Mouse (Mus musculus) frontal cortex, adult 2 months (tissue): ENCODE measurements at regions not wholly inside any gene's neighbourhood (a gene's known extent, or its start where the extent isn't known, plus 50 kb on each side); places are given as distances from the start of the nearest gene placed in this dataset.
A peak's percentile ranks its signal among the peaks of the same experiment; 100 is the strongest.
"Not testable (repeated sequence)": the region's sequence is repeated elsewhere in the genome, so short reads cannot be mapped to it uniquely, and the experiment has no call there.

Experiments
- DNase-seq, 2 experiments: peaks; one replicate each; pipeline ENCODE4 v3.0.0; 2022; ENCODE audit warnings: low spot score in 1 of 2; ENCODE audit errors: extremely low spot score in 1 of 2

DNA sequence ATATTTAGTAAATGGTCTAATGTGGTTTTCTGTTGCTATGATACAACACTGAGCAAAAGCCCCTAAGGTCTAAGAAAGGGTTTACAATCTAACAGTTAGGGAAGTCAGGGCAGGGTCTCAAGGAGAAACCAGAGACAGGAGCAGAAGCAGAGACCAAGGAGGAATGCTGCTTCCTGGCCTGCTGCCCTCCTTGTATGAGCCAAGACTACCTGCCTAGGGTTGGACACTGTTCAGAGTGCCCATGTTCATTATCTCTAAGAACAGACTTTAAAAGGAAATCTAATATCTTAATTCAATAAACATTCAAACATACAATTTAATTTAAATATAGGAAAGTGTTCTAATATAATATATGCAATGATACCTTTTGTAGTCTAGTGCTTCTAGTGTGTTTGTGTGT, 63.0 kb upstream of the Tmem106b start:
- no peak for DNase-seq

DNA sequence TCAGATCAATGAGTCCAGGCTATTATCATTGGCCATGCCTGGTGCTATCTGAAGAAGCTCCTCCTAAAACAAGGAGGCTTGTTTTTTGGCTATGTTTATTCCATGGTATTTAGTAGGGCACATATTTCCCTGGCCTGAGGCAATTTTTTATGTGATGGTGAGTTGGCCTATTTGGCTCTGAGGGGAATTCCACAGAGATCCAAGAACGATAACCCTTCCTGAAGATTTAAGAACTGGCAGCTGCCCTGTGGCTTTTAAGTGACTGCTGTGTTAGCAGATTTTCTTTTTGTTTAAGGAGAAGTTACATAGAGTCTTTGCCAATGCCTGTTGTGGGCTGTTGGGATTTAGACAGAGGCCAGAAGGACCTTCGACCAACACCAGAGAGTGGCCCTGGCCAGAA, 74.9 kb upstream of the Tmem106b start:
- no peak for DNase-seq

DNA sequence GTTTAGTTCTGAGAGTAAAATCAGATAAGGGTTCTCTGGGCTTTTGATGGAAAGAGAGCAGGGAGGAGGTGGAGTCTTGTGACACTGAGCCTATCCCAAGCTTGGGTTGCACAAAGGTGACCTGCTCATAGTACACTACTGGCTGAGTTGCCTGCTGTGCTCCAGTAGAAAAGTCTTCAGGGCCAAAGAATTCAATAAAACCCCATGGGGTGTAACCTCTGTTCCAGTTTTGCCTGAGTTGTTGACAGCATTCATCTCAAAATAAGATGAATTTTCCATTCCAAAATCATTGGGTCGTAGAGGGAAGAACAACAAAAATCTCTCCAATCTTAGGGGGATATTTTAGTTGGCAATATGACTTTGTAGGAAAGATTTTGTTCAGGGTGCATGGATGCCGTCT, 75.8 kb upstream of the Tmem106b start:
- no peak for DNase-seq

DNA sequence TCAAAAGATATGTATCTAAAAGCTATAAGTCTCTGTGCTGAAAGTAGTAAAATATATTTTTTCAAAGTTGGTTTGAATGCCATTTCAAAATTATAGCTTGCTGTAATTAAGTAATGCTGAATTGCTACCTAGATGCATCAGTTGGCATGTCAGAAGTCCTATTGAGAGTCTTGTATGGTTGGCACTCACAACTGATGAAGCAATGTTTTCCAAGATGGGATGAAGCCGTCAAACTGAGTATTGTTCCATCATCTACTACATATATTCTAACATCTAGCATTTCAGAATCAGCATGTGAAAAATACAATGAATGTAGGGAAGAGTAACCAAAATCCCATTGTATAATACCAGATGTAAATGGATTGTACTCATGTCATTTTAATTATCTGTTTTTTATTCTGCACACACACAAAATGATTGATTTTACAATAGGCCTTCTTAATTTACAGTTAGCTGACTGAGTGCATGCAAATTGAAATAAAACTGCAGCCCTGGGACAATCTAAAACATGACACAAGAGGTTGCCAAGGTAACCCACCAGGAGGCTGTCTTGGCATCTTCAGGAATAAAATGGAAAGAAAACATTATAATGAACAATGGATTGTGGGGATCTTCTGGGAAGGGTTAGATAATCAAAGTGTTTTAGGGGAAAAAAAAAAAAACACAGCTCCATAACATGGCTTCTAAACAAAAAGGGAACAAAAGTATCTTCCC, 92.2 kb upstream of the Tmem106b start:
- DNase-seq: no peak

DNA sequence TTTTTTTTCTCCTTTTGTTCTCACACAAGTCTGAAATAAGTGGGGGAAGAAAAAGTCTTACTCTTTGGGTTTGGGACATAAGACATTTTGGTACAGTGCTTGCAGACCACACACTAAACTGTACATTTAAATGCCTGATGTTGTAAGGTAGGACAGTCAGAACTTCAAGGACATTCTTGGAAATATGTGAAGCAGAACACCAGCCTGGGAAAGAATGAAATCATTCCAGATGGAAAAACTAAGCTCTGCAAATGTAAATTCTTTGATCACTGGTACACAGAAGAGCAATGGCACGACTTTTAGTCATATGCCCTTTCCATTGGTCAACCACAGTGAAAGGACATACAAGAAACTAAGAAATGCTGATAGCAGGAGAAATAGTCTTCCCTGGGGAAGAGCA, 98.0 kb upstream of the Tmem106b start:
- no peak for DNase-seq

DNA sequence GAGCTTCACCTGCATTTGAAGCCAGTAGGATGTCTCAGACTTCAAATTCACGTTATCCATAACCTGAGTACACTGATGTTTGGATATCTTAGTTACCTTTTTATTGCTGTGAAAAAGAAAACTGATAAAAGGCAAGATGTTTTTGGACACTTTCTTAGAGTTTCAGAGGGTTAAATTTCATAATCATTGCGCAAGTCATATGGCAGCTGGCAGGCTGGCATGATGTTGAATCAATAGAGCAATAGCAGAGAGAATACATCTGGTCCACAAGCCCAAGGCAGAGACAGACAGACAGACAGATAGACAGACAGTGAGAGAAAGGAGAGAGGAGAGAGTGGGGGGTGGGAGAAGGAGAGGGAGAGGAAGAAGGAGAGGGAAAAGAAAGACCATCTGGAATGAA, 102.3 kb upstream of the Tmem106b start:
- no peak for DNase-seq

DNA sequence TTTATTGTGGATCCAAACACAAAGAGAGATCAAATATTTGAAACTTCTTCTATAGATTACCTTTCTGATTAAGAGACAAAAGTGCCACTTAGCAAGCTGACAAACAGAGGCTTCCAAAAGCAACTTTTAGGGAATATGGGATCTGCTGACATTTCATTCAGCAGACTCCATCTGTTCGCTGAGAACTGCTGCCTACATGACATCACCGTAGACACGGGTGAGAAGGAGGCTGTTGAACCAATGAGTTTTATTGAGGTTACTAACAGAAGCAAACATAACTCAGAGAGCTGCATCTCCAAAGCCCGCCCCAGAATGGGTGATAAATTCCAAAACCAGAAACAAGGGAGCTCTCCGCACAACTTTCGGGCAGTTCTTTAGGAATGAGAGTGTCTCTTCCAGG, 111.8 kb upstream of the Tmem106b start:
- DNase-seq: peak in 1 of 2 experiments; percentile 40

DNA sequence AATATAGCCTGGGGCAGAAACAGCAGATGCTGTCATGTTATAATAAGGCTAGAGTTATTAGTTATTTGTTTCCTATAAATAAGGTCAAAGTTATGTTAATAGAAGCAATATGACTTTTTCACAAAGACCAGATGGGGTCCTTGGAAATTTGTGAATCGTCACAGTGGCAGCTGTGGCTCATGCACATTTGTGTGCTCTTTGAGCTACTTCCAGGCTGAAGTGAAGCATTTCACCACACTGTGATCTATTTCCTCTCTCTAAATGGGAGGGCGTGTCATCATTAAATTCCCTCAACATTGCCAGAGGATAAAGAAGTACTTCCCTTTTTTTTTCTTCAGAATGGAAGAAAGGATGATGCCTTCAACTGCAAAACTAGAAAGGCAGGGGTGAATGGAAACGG, 157.9 kb upstream of the Tmem106b start:
- no peak for DNase-seq

DNA sequence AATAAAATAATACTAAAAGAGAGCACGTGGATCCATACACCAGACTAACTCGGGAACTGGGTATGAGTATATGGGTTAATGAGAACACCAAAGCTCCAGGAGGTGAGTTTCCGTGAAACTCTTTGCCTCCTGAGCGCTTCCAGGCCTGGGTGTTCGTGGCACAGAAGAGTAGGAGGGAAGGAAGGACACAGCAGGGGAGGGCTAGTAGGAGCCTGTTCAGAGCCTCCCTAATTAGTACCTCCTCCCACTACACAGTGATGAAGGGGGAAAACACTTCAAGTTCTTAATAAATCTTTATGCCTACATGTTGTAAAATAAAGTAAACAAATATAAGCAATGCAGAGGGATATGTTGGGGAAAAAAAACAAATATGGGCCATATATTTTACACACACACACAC, 143.7 kb upstream of the Thsd7a start:
- DNase-seq: no peak

DNA sequence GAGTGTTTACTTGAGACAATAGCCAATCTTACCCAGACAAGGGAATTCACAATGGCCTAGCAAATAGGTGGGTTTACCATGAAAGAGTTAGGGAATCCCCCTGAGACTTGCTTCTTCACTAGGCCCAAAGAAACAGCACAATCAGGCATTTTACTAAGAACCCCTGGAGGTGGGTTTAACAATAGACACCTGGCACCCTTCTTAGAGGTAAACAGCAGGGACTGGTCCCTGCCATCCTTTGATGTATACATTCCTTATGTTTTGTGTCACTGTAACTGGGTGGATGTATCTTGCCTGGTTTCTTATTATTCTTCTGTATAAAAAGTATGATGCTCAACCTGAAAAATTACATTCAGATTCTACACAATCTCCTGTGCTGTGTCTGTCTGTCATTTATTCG, 127.7 kb upstream of the Thsd7a start:
- DNase-seq: not testable (repeated sequence)

DNA sequence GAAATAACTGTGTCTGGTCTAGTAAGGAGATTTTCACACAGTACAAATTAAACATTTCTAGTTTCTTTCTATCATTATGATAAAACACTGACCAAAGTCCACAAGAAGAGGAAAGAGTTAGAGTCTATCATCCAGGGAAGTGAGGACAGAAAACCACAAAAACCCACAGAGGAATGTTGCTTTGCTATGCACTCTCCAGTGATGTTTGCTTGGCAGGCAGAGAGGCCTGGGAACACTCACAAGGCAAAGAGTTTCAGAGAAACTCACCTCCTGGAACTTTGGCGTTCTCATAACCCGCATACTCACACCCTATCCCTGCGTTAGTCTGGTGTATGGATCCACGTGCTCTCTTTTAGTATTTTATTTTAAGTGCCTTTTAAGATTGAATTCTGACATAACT, 127.2 kb upstream of the Thsd7a start:
- DNase-seq: no peak

DNA sequence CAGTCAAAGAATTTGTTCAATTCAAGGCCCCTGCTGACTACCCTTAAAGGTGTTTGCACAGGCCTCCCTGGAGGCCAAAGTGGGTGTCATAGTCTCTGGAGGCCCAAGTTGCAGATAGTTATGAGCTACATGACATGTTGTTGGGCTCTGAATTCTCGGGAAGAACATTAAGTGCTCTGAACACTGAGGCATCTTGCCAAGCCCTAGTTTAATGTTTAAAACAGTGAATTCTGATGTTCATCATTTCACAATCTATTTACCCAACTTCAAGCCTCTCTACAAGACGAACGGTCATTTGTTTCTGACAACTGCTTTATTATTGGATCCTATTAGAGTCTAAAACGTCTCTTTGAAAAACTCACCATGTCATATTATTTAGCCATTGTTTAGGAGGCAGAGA, 119.0 kb upstream of the Thsd7a start:
- DNase-seq: no peak

DNA sequence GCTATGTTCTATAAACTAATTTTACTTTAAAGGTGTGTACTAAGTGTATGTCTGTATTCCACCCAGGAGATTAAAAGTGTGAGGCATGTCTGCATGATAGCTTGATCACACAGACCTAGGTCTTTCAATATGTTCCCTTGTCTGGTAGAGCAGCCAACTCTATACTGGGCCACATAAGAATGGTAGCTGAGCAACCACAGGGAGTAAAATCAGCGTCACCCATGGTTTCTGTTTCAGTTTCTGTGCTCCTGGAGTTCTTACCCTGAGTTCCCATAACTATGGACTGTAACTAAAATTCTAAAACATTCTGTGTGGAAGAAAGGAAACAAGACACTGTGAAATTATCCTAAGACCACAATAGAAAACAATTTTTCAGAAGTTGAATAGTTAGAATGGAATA, 102.8 kb upstream of the Thsd7a start:
- DNase-seq: no peak

DNA sequence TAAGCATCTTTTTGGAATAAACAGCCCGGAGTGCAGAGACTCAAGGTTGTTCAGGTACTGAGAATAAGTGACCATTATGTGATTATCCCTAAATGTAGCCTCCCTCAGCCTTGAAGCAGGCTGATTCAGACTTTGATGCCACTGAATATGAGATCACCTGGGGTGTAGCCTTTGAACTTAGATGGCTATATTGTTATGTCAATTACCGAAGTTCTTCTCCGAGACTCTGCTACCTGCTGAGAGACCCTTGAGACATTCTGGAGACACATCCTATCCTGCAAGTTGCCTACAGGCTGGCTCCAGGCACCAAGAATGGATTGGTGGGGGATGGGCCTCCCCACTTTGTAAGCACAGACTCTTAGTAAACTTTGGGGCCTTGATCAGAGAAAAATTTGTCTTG, 85.9 kb upstream of the Thsd7a start:
- DNase-seq: not testable (repeated sequence)

DNA sequence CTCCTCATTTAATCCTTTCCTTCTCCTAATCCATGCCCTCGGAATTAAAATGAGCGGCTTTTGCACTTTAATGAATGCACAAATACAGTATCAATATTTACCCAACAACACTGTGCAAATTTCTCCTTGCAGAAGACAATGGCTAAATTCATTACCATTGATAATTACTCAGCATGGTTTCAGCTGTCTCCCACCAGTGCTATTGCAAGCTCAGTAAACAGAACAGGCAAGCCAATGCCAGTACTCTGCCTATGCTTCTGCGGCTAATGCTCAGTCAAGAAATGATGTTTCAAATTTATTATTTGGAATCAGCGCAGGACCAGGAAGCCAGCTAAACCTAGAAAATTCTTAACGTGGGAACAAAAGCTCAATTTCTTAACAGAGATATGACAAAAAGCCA, 84.1 kb upstream of the Thsd7a start:
- DNase-seq: peak in 1 of 2 experiments; percentile 2

DNA sequence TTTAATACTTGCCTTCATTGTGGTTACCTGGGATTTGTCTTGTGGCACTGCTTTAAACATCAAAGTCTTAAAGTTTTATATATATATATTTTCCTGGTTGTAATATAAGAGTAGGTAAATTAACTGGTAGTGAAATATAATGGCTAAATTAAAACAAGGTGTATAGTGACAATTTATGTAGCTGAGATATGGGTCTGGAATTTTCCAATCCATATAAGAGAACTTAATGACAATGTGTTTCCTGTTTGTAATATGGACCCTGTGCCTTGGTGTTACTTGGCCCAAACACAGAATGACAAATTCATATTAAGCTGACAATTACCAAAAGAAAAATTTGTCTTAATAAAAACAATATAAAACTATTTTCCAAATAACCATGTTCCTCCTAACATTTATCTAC, 82.7 kb upstream of the Thsd7a start:
- no peak for DNase-seq

DNA sequence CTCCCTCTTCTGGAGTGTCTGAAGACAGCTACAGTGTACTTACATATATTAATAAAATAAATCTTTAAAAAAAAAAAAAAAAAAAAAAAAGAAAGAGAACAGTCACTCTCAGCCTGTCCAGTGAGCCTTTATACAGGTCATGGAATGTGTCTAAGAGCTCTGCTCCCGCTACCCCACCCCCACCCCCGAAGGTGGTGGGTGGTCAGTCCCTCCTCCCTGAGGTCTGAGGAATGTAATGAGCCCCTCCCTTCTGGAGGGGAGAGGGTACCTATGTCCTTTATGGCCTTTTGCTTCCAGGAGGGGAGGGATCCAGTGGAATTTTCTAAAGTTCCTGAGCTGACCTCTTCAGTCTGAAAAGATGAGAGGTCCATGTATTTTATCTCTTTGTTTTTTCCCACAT, 82.3 kb upstream of the Thsd7a start:
- DNase-seq: no peak

DNA sequence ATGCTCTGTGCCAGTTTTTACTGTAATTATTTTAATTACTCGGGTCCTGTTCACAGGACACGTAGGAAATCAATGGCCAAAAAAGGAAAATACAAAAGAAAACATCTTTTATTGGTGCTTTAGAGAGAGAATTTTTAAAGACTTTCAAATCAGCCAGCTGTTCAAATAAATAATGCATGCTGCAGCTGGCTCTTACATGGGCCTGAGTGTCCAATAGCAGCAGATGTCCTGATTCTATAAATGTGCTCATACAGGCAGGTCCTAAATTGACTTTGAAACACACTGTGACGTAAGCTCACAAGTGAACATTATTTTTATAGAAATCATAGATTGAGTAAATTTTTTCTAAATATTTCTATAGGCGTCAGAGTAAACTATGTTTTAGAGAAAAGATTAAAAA, 78.5 kb upstream of the Thsd7a start:
- no peak for DNase-seq

DNA sequence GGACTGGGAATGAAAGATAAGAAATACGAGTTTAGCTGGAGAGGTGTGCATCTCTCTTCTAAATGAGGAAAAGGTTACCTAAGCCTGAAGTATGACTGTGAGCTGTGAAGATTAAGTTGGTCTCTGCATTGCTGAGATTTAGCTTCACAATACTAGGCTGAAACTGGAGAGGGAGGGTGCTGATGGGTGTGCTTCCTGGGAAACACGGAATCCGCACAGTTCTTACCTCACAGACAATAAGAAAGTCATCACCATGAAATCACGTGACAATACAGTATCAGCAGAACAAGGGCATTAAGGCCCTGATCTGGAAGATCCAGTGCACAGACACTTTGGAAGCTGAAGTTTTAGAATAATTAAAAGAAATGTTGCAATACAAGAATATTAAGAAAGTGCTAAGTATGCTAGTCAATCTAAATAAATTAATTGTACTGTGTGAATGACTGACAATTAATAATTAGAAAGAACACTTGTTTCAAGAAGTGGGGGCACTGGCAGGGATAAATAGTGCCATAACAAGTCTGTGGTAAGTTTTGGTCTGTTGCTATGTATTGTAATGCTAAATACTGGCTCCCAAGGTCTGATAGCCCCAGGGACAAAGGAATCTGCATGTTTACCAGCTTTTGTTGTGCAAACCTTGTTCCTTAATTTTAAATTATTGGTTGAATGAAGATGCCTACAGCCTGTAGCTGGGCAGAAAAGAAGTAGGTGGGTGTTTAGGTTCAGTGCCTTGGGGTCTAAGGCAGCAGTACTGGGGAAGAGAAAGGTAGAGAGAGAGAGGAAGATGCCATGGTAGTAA, 66.0 kb upstream of the Thsd7a start:
- no peak for DNase-seq

DNA sequence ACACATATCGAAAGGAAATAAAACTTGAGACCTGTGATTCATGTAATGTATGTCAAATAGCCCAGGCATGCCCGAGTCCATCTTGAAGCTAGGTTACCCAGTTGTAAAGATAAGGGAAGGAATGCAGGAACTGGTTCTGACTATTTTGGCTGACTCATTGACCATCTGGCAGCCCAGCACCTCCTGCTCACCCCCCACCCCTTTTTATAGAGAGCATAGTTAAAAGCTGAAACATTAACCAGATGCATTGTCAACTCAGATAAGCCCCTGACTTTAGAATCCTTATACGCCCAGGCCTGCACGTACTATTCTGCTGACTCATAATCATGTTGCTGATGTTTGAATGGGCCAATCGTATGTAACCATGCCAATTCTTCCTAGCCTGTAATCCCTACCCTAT, 64.6 kb upstream of the Thsd7a start:
- not testable (repeated sequence) for DNase-seq

DNA sequence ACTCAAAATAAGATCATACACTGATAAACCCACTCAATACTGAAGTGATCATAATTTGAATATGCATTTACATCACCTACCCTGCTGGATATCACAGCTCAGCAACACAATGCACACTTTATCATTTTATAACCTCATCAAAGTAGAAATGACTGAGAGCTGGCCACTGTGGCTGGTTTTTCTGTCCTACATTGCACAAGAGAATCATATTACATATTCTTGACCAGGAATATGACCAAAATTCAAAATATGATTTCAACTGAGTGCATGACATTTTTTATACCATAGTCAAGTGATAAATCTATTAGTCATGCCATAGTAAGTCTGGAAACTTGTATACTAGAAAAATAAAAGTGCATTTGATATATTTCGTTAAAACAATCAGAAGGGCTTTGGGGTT, 63.3 kb upstream of the Thsd7a start:
- no peak for DNase-seq

DNA sequence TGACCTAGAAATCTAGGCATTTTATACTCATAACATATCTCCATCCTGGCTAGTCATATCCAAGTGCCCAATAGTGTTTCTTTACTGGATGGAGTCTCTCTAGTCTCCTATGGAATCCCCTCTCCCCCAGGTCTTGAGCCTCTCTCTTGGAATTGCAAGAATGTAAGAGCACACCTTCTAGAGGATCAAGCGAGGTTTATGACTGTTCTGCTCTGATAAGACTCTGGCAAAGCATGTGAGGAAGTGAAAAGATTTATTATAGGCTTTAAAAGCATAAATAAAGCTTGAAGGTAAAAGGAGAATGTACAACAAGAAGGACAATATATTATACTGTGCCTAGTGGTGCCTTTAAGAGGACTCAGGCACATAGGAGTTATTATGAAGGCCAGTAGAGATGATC, 62.8 kb upstream of the Thsd7a start:
- no peak for DNase-seq
